Mouse (Mus musculus): ENCODE results near the gene Atp10a. TPM values are rescaled to one million over a fixed set of nuclear protein-coding genes. Genes with fewer than 3 reads are reported as not detected.

Atp10a gene
- polyA plus RNA-seq, 1 experiment from 2014 or later: 3.2 TPM

- H3K27me3 ChIP-seq: no peaks in the 10 kb centered on the region; the same call in 1 of the 2 replicates
- 28% methylated on average over 14 of the region's 14 CpGs for WGBS
These were observed 2.9 kb downstream of the Atp10a start for GRCm38 (mm10) chr7:58658790-58659405.

DNA sequence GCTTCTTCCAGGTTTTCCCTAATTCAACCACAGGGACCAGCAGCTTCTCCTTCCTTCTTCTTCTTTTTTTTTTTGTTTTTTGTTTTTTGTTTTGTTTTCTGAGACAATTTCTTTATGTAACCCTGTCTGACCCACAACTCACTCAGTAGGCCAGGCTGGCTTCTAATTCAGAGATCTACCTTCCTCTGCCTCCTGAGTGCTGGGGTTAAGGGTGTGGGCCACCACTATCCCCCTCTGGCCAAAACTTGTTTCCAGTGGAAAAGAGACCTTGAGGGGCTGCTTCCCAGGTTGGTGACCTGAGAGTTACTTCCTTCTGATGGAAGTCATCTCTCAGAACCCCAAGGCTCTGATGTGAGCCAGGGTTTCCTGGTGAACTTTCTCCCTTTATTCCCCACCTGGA, 4.1 kb downstream of the Atp10a start:
- Histone ChIP-seq H3K9ac (no peak overlapping the region), H3K4me1 (0 out of 2 replicates have a peak, but pooled peaks cover 9% of the 10 kb centered on the region), H3K27ac (no peak overlapping the region), H3K27me3 (no peaks in the 10 kb centered on the region; the same call in 1 of the 2 replicates), H3K9me3 (no peaks in the 10 kb centered on the region), H3K36me3 (no peaks in the 10 kb centered on the region), H3K4me3 (no peak overlapping the region), H3K4me2 (0 out of 2 replicates have a peak overlapping the region, but pooled peaks have one; percentile 25)
- ATAC-seq (ENCODE audit: insufficient number of reproducible peaks, low FRiP score, low TSS enrichment, low read depth): no peak

More at GRCm38 (mm10) chr7:58658790-58659405, 2.9 kb downstream of the Atp10a start:
- no peaks in the 10 kb centered on the region for H3K36me3 ChIP-seq
- H3K27ac ChIP-seq: peak overlapping the region; percentile 80; the same call in 1 of the 2 replicates
- peak overlapping the region; percentile 51 for H3K9ac ChIP-seq
- ATAC-seq (ENCODE audit: insufficient number of reproducible peaks, low FRiP score, low TSS enrichment, low read depth): no peak
- H3K9me3 ChIP-seq: no peaks in the 10 kb centered on the region
- peak overlapping the region; percentile 75 for H3K4me3 ChIP-seq
- peak overlapping the region; percentile 88 for H3K4me2 ChIP-seq
- H3K4me1 ChIP-seq: 0 out of 2 replicates have a peak, but pooled peaks cover 9% of the 10 kb centered on the region

GRCm38 (mm10) chr7:58660665-58661064, 4.7 kb downstream of the Atp10a start:
- Histone ChIP-seq H3K4me1 (0 out of 2 replicates have a peak, but pooled peaks cover 9% of the 10 kb centered on the region), H3K36me3 (no peaks in the 10 kb centered on the region), H3K9me3 (no peaks in the 10 kb centered on the region), H3K27ac (no peak overlapping the region), H3K27me3 (no peaks in the 10 kb centered on the region; the same call in 1 of the 2 replicates), H3K4me2 (no peak overlapping the region), H3K9ac (no peak overlapping the region), H3K4me3 (no peak overlapping the region)
- 97% methylated on average over 5 of the region's 5 CpGs for WGBS
- no peak for ATAC-seq (ENCODE audit: insufficient number of reproducible peaks, low FRiP score, low TSS enrichment, low read depth)

GRCm38 (mm10) chr7:58661076-58661475, 5.1 kb downstream of the Atp10a start:
- Histone ChIP-seq H3K9me3 (no peaks in the 10 kb centered on the region), H3K27ac (no peak overlapping the region), H3K4me1 (0 out of 2 replicates have a peak, but pooled peaks cover 9% of the 10 kb centered on the region), H3K36me3 (no peaks in the 10 kb centered on the region), H3K9ac (no peak overlapping the region), H3K4me3 (no peak overlapping the region), H3K27me3 (no peaks in the 10 kb centered on the region; the same call in 1 of the 2 replicates), H3K4me2 (no peak overlapping the region)
- 76% methylated on average over 7 of the region's 7 CpGs for WGBS
- ATAC-seq (ENCODE audit: insufficient number of reproducible peaks, low FRiP score, low TSS enrichment, low read depth): no peak

- 37% methylated on average over 1 of the region's 1 CpGs for WGBS
- H3K4me3 ChIP-seq: no peak overlapping the region
- no peak for ATAC-seq (ENCODE audit: insufficient number of reproducible peaks, low FRiP score, low TSS enrichment, low read depth)
- H3K4me1 ChIP-seq: no peaks in the 10 kb centered on the region
- H3K27me3 ChIP-seq: no peaks in the 10 kb centered on the region
- no peaks in the 10 kb centered on the region for H3K9me3 ChIP-seq
- no peak overlapping the region for H3K4me2 ChIP-seq
- H3K9ac ChIP-seq: no peak overlapping the region
- H3K27ac ChIP-seq: no peak overlapping the region
- no peaks in the 10 kb centered on the region for H3K36me3 ChIP-seq
These were observed 12.7 kb downstream of the Atp10a start for GRCm38 (mm10) chr7:58668617-58669016.

DNA sequence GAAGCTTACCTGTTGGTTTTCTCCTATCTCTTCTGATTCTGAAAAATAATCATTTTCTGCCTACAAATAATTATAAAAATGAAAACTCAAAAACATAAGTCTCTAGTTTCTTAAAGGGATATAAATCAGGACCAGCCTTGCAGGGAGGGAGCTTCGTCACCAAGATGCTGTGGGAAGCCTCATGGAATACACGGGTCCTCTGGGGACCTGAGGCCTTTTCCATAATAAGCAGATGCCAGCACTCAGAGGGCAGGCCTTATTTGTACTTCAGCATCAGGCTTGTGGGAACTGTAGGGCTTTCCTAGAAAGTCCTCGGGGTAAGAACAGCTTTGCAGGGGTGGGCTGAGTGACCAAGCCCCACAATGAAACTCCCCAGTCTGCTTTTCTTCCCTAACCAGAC, 20.1 kb downstream of the Atp10a start:
- Histone ChIP-seq H3K9ac (no peak overlapping the region), H3K27me3 (no peaks in the 10 kb centered on the region), H3K27ac (no peak overlapping the region), H3K4me1 (peaks cover 8% of the 10 kb centered on the region; the same call in 1 of the 2 replicates), H3K4me3 (no peak overlapping the region), H3K36me3 (no peaks in the 10 kb centered on the region), H3K4me2 (no peak overlapping the region), H3K9me3 (no peaks in the 10 kb centered on the region)
- 44% methylated on average over 3 of the region's 3 CpGs for WGBS
- no peak for ATAC-seq (ENCODE audit: insufficient number of reproducible peaks, low FRiP score, low TSS enrichment, low read depth)

DNA sequence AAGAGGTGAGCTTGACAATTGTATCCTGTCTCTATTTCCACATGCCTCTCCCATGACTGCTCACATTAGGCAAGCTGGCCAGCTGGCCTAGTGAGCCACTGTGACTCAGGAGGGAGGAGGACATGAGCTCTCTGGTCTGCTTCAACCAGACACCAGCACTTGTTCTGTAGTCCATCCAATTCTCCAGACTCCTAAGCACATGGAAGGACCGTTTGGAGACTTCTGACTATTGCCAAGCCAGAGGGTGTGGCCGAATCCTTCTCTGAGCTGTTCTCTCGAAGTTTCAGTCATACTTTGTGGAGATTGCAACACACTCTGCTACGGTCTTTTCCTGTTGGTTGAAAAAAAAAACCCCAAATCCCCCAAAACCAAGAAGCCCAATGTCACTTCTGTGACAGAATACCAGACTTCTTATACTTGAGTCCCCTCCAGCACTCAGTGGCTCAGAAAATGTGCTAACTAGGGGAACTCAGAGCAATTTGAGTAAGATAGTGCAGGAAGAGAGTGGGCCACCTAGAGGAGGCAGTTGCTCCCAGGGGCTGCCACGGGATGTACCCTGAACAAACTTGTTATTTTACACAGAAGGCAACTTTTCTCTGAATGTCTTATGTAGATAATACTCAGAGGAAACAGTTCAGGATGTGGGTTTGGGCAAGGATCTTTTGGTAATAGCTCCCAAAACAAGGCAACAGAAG, 21.3 kb downstream of the Atp10a start:
- no peak for ATAC-seq (ENCODE audit: insufficient number of reproducible peaks, low FRiP score, low TSS enrichment, low read depth)
- Histone ChIP-seq H3K27ac (no peak overlapping the region), H3K27me3 (no peaks in the 10 kb centered on the region), H3K4me3 (no peak overlapping the region), H3K9me3 (no peaks in the 10 kb centered on the region), H3K4me1 (peaks cover 8% of the 10 kb centered on the region; the same call in 1 of the 2 replicates), H3K9ac (no peak overlapping the region), H3K36me3 (no peaks in the 10 kb centered on the region), H3K4me2 (no peak overlapping the region)
- 48% methylated on average over 5 of the region's 5 CpGs for WGBS

GRCm38 (mm10) chr7:58685967-58686366, 30.0 kb downstream of the Atp10a start:
- Histone ChIP-seq H3K9ac (no peak overlapping the region), H3K36me3 (no peaks in the 10 kb centered on the region), H3K4me3 (no peak overlapping the region), H3K9me3 (no peaks in the 10 kb centered on the region), H3K27me3 (no peaks in the 10 kb centered on the region), H3K4me1 (no peaks in the 10 kb centered on the region), H3K4me2 (no peak overlapping the region), H3K27ac (no peak overlapping the region)
- WGBS: 81% methylated on average over 1 of the region's 1 CpGs
- ATAC-seq (ENCODE audit: insufficient number of reproducible peaks, low FRiP score, low TSS enrichment, low read depth): no peak

- Histone ChIP-seq H3K9me3 (no peaks in the 10 kb centered on the region), H3K9ac (no peak overlapping the region), H3K27me3 (no peaks in the 10 kb centered on the region), H3K36me3 (no peaks in the 10 kb centered on the region), H3K27ac (no peak overlapping the region), H3K4me3 (no peak overlapping the region), H3K4me1 (no peaks in the 10 kb centered on the region), H3K4me2 (no peak overlapping the region)
- WGBS: 66% methylated on average over 5 of the region's 5 CpGs
- ATAC-seq (ENCODE audit: insufficient number of reproducible peaks, low FRiP score, low TSS enrichment, low read depth): no peak
These were observed 30.6 kb downstream of the Atp10a start for GRCm38 (mm10) chr7:58686573-58686972.

DNA sequence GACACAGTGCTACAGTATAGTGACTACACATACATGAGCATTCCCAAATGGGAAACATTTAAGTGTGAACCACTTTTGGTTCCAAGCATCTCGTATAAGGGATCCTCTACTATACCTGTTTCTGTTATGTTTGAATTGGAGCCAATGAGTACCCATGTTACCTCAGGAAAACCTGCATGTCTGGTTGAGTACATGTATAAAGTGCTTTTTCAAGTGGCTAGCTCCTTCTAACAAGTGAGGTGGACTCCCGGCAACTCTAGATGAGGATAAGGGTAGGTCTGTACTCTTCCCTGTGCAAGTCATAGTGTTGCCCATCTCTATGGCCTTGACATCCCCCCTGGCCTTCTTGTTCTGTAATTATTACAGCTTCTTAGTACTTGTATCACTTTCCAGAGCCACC, 31.0 kb downstream of the Atp10a start:
- Histone ChIP-seq H3K4me1 (no peaks in the 10 kb centered on the region), H3K36me3 (no peaks in the 10 kb centered on the region), H3K4me3 (no peak overlapping the region), H3K27me3 (no peaks in the 10 kb centered on the region), H3K4me2 (no peak overlapping the region), H3K9ac (no peak overlapping the region), H3K27ac (no peak overlapping the region), H3K9me3 (no peaks in the 10 kb centered on the region)
- ATAC-seq (ENCODE audit: insufficient number of reproducible peaks, low FRiP score, low TSS enrichment, low read depth): no peak
- WGBS: 73% methylated on average over 2 of the region's 2 CpGs

GRCm38 (mm10) chr7:58690069-58690923, 34.3 kb downstream of the Atp10a start:
- H3K4me3 ChIP-seq: no peak overlapping the region
- H3K9ac ChIP-seq: no peak overlapping the region
- no peaks in the 10 kb centered on the region for H3K9me3 ChIP-seq
- H3K27ac ChIP-seq: no peak overlapping the region
- peaks cover 8% of the 10 kb centered on the region for H3K4me1 ChIP-seq
- H3K36me3 ChIP-seq: no peaks in the 10 kb centered on the region
- no peak for ATAC-seq (ENCODE audit: insufficient number of reproducible peaks, low FRiP score, low TSS enrichment, low read depth)
- H3K27me3 ChIP-seq: no peaks in the 10 kb centered on the region
- H3K4me2 ChIP-seq: no peak overlapping the region
- 66% methylated on average over 6 of the region's 6 CpGs for WGBS
